Mouse (Mus musculus) urinary bladder, adult 2 months (tissue): ENCODE measurements around the gene Gm20767. TPM values are rescaled to one million over a fixed set of nuclear protein-coding genes. Genes with fewer than 3 reads are reported as not detected.
"Not testable (repeated sequence)": the region's sequence is repeated elsewhere in the genome, so short reads cannot be mapped to it uniquely, and the experiment has no call there.

ENCODE experiments used
- DNase-seq: peaks from one replicate; pipeline ENCODE4 v3.0.0; 2022; ENCODE audit warnings: low spot score
- polyA plus RNA-seq: library from polyadenylated mRNA; depleted of rRNA; stranded (reverse); fragments of >200 nt; gene quantifications from 2 replicates; pipeline ENCODE4 v1.2.3, GENCODE M21; 2012; rRNA removed

Gene Gm20767
- not detected in 2 replicates for polyA plus RNA-seq

- DNase-seq = not testable (repeated sequence)
Measured at GRCm38 (mm10) chr13:120139946-120140345, at the start of gene Gm20767. Gene Gm20767 (plus strand): TSS chr13:120140246.

- not testable (repeated sequence) for DNase-seq
Measured at GRCm38 (mm10) chr13:120092950-120093349, 47.1 kb upstream of the Gm20767 start.

GRCm38 (mm10) chr13:120096241-120096937, 43.7 kb upstream of the Gm20767 start:
- not testable (repeated sequence) for DNase-seq

GRCm38 (mm10) chr13:120096938-120097256, 43.1 kb upstream of the Gm20767 start:
- not testable (repeated sequence) for DNase-seq

GRCm38 (mm10) chr13:120099327-120099726, 40.7 kb upstream of the Gm20767 start:
- DNase-seq = not testable (repeated sequence)

GRCm38 (mm10) chr13:120106504-120106903, 33.5 kb upstream of the Gm20767 start:
- DNase-seq = not testable (repeated sequence)

- DNase-seq = not testable (repeated sequence)
Measured at GRCm38 (mm10) chr13:120107000-120107399, 33.0 kb upstream of the Gm20767 start.

- DNase-seq = not testable (repeated sequence)
Measured at GRCm38 (mm10) chr13:120142348-120142747, 2.3 kb downstream of the Gm20767 start.

- DNase-seq = not testable (repeated sequence)
Measured at GRCm38 (mm10) chr13:120149660-120150407, 9.8 kb downstream of the Gm20767 start.

- not testable (repeated sequence) for DNase-seq
Measured at GRCm38 (mm10) chr13:120150589-120150988, 10.5 kb downstream of the Gm20767 start.

GRCm38 (mm10) chr13:120168301-120168700, 28.3 kb downstream of the Gm20767 start:
- DNase-seq = not testable (repeated sequence)

- DNase-seq = not testable (repeated sequence)
Measured at GRCm38 (mm10) chr13:120172133-120172532, 32.1 kb downstream of the Gm20767 start, which contains the start of gene Gm21818. Gene Gm21818 (plus strand): TSS chr13:120172433.

- not testable (repeated sequence) for DNase-seq
Measured at GRCm38 (mm10) chr13:120196189-120196821, 56.3 kb downstream of the Gm20767 start.

Other genes starting within 250 kb of the Gm20767 start
- not detected in 2 replicates for gene Tcstv1, start 245.5 kb upstream of the Gm20767 start, polyA plus RNA-seq
- gene Gm21761, start 211.0 kb upstream of the Gm20767 start, polyA plus RNA-seq = not detected in 2 replicates
- gene B020031M17Rik, start 189.4 kb upstream of the Gm20767 start, polyA plus RNA-seq = not detected in 2 replicates
- not detected in 2 replicates for gene Gm36079, start 113.2 kb upstream of the Gm20767 start, polyA plus RNA-seq
- 3.4 and 4.4 TPM in 2 replicates for gene Gm21188, start 88.1 kb upstream of the Gm20767 start, polyA plus RNA-seq
- not detected in 2 replicates for gene Gm21818, start 32.2 kb downstream of the Gm20767 start, polyA plus RNA-seq
- gene Gm21762, start 75.7 kb downstream of the Gm20767 start, polyA plus RNA-seq = not detected in 2 replicates
- not detected in 2 replicates for gene Gm21731, start 98.9 kb downstream of the Gm20767 start, polyA plus RNA-seq
- gene AF067061, start 122.9 kb downstream of the Gm20767 start, polyA plus RNA-seq = not detected in 2 replicates
- gene BC147527, start 160.1 kb downstream of the Gm20767 start, polyA plus RNA-seq = 0.91 and 0.99 TPM in 2 replicates
- gene Tcstv3, start 176.6 kb downstream of the Gm20767 start, polyA plus RNA-seq = not detected in 2 replicates